Mouse (Mus musculus) thymus, adult 2 months (tissue): ENCODE results near the gene Sh3kbp1. TPM values are rescaled to one million over a fixed set of nuclear protein-coding genes. Genes with fewer than 3 reads are reported as not detected.

Experiments
- DNase-seq: peaks from one replicate; pipeline ENCODE4 v3.0.0; 2021
- H3K27ac ChIP-seq: fragments of 200-500 bp; 2 replicates; pipeline ENCODE4 v1.5.1; 2012; ENCODE audit warnings: low read length, control low read depth; ENCODE audit not compliant: control insufficient read depth, insufficient read depth
- H3K27me3 ChIP-seq: fragments of 200-500 bp; 2 replicates; pipeline ENCODE4 v1.6.1; 2012; ENCODE audit warnings: mild to moderate bottlenecking, low read length, moderate library complexity, mixed read lengths; ENCODE audit not compliant: control insufficient read depth, insufficient read depth
- H3K36me3 ChIP-seq: fragments of 200-500 bp; 2 replicates; pipeline ENCODE4 v1.6.1; 2012; ENCODE audit warnings: mild to moderate bottlenecking, low read length, moderate library complexity; ENCODE audit not compliant: control insufficient read depth, insufficient read depth
- H3K4me1 ChIP-seq: fragments of 200-500 bp; replicated peaks from 2 replicates; pipeline ENCODE4 v1.6.1; 2012; ENCODE audit warnings: low read length; ENCODE audit not compliant: control insufficient read depth, insufficient read depth
- H3K4me3 ChIP-seq: fragments of 200-500 bp; 2 replicates; pipeline ENCODE4 v1.5.1; 2012; ENCODE audit warnings: mild to moderate bottlenecking, low read length, control low read depth, moderate library complexity; ENCODE audit not compliant: control insufficient read depth, insufficient read depth
- CTCF ChIP-seq: fragments of 200-500 bp; IDR thresholded peaks from 2 replicates; pipeline ENCODE4 v1.5.1; 2012; ENCODE audit warnings: mild to moderate bottlenecking, control low read depth, low read length, moderate library complexity, borderline replicate concordance; ENCODE audit not compliant: control insufficient read depth, poor library complexity, insufficient read depth; ENCODE audit errors: extremely low read depth
- POLR2A ChIP-seq: fragments of 200-500 bp; IDR thresholded peaks from 2 replicates; pipeline ENCODE4 v1.6.1; 2012; ENCODE audit warnings: mild to moderate bottlenecking, low read length, control low read depth, moderate library complexity; ENCODE audit not compliant: control insufficient read depth, poor library complexity, insufficient read depth; ENCODE audit errors: extremely low read depth
- WGBS: fragments of 180-500 bp; shearing (Covaris S2); methylation state at CpG from one replicate; pipeline ENCODE4 v1.1.7; 2018; 5-methylcytosine and 5-hydroxymethylcytosine counted together
- polyA plus RNA-seq: library from polyadenylated mRNA; depleted of rRNA; stranded (reverse); fragments of >200 nt; gene quantifications from 2 replicates; pipeline ENCODE4 v1.2.3, GENCODE M21; 2012

Gene Sh3kbp1
- polyA plus RNA-seq, 1 experiment = 114 TPM

GRCm38 (mm10) chrX:159705412-159705811, 78.3 kb downstream of the Sh3kbp1 start:
- WGBS = 31% methylated on average over 2 of the region's 2 CpGs
- H3K27ac ChIP-seq = no peak overlapping the region
- DNase-seq = no peak

DNA sequence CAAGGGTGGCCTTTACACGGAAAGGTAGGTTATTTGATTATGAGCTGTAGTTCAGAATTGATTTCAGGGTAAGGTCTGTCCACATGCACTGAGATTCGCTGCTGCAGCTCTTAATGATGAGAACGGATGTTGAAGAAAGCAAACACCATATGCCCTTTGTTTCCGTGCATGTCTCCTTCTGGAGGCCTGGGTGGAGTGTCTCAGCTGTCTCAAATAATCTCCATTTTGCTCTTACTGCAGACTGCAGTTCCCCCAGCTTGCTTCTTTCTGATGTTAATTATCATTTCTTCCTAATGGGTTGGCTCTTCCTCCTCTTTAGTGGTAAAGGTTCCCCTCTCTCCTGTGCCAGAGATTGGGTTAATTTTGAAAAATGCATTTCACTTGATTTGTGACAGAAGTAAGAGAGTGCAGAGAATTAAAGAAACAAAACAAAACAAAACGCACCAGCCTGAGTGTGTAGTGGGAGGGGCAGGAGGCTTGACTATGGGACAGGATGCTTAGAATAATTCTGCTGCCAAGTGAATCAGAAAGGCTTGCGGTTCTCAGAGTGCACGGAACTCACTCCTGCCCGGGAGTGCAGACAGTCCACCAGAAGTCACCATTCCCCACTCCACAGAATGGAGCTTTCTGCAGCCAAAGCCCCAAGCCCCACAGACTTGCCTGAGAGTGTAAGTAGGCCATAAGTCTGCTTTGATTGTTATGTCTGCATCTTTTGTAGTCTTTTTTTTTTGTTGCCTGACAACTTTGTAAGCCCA, 81.2 kb downstream of the Sh3kbp1 start:
- no peaks in the 10 kb centered on the region for H3K27me3 ChIP-seq
- no peak for TF ChIP-seq POLR2A
- TF ChIP-seq CTCF = no peak
- DNase-seq = peak; percentile 45
- H3K36me3 ChIP-seq = no peaks in the 10 kb centered on the region
- H3K27ac ChIP-seq = peak overlapping the region; percentile 97
- peaks cover 22% of the 10 kb centered on the region for H3K4me1 ChIP-seq
- 28% methylated on average over 8 of the region's 8 CpGs for WGBS
- peak overlapping the region; percentile 60 for H3K4me3 ChIP-seq

More at GRCm38 (mm10) chrX:159705412-159705811, 78.3 kb downstream of the Sh3kbp1 start:
- H3K27me3 ChIP-seq = no peaks in the 10 kb centered on the region
- peaks cover 19% of the 10 kb centered on the region for H3K4me1 ChIP-seq
- no peaks in the 10 kb centered on the region for H3K36me3 ChIP-seq
- H3K4me3 ChIP-seq = no peak overlapping the region
- TF ChIP-seq POLR2A (no peak), CTCF (no peak)

- Histone ChIP-seq H3K27me3 (no peaks in the 10 kb centered on the region), H3K27ac (peak overlapping the region; percentile 97), H3K36me3 (no peaks in the 10 kb centered on the region), H3K4me3 (peak overlapping the region; percentile 67), H3K4me1 (peaks cover 27% of the 10 kb centered on the region)
- WGBS = 72% methylated on average over 6 of the region's 6 CpGs
- no peak for DNase-seq
- TF ChIP-seq POLR2A (no peak), CTCF (no peak)
Measured at GRCm38 (mm10) chrX:159709296-159709695, 82.2 kb downstream of the Sh3kbp1 start.

DNA sequence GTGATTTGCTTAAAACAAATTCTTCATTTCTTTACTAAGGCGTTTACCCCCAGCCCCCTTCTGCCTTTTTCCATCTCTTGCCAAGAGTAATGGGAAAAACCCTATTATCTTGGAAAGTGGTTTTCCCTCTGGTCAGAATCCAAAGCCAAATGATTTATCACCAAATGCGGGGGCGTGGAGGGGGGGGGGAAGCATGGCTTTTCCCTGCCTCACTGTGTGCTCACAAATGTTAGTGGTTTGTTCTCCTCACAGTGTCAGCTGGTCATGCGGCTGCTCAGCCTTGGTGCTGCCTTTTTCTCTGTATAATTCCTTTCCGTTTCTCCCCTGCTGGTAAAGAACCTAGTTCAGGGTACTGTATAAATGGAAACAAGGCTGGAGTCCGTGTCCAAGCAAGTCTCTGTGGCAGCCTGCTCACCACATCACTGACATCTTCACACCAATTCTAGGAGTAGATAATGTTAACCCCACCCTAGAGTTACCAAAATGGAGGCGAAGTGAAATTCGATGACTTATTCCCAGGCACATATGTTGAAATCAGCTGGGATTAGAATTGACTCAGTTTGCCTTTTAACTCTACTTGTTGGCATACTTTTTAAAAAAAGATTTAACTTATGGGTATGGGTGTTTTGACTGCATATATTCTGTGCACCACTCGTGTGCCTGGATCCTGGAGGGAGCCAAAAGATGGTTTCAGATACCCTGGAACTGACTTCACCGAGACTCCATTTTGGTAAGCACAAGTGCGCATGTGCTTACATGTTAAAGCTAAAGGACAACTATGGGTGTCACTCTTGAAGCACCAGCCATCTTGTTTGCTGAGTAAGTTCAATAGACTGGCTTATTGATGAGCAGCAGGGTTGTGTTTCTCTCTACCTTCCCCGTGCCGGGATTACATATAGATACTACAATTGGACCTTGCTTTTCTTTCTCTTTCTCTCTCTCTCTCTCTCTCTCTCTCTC, 84.3 kb downstream of the Sh3kbp1 start:
- 73% methylated on average over 13 of the region's 13 CpGs for WGBS
- DNase-seq = no peak
- Histone ChIP-seq H3K4me3 (peak overlapping the region; percentile 17; the same call in 1 of the 2 replicates), H3K27me3 (no peaks in the 10 kb centered on the region), H3K27ac (peak overlapping the region; percentile 30; the same call in 1 of the 2 replicates), H3K4me1 (peaks cover 25% of the 10 kb centered on the region), H3K36me3 (no peaks in the 10 kb centered on the region)
- TF ChIP-seq CTCF = no peak
- TF ChIP-seq POLR2A = no peak

DNA sequence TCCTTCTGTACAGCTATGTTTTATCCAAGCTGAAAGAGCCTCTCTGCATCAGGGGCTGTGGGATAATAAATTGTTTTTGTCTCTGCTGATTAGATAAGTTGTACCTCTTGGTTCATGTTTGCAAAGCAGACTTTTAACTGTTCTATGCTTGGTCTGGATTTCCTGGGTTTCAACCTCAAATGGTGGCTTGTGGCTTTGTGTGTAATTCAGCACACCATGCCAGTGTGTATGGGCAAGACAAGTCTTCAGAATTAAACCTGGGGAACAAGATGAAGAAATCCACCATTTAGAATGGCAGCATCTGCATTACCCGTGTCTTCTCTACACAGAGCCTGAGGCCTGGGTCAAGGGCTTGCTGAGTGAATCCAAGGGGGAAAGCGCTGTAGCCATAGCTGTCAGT, 86.1 kb downstream of the Sh3kbp1 start:
- TF ChIP-seq POLR2A = no peak
- no peak for TF ChIP-seq CTCF
- Histone ChIP-seq H3K27ac (peak overlapping the region; percentile 74), H3K4me3 (no peak overlapping the region), H3K4me1 (peaks cover 25% of the 10 kb centered on the region), H3K36me3 (no peaks in the 10 kb centered on the region), H3K27me3 (no peaks in the 10 kb centered on the region)
- no peak for DNase-seq
- WGBS = 43% methylated on average over 2 of the region's 2 CpGs

DNA sequence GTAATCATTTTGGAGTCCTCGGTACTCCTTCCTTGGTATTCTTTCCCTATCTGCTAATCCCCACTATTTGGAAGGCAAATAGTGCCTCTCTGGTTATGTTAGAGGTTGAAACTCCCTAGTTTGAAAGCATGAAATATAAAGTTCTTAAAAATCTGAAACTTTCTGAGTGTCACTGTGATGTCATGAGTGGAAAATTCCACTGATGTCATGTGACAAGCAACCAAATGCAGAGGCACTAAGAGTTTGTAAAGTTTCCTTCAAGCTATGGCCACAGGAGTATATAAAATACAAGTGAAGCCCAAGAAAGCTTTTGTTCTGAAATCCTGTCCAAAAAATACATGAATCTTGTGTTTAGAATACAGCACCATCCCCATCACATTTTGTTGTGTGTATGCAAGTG, 94.3 kb downstream of the Sh3kbp1 start:
- no peak for DNase-seq
- TF ChIP-seq CTCF = no peak
- TF ChIP-seq POLR2A = no peak
- peaks cover 2% of the 10 kb centered on the region; the same call in 1 of the 2 replicates for H3K4me1 ChIP-seq
- H3K4me3 ChIP-seq = no peak overlapping the region
- no peaks in the 10 kb centered on the region for H3K27me3 ChIP-seq
- no peaks in the 10 kb centered on the region for H3K36me3 ChIP-seq
- 95% methylated on average over 1 of the region's 1 CpGs for WGBS
- no peak overlapping the region for H3K27ac ChIP-seq
